Mouse (Mus musculus): ENCODE results near the gene Ak8. TPM values are rescaled to one million over a fixed set of nuclear protein-coding genes. Genes with fewer than 3 reads are reported as not detected.

Gene Ak8
- 1 to 10 TPM; 1.2 to 2.0 TPM for total RNA-seq (2021)

GRCm38 (mm10) chr2:28699361-28700335 is at the start of gene Ak8, which contains the start of gene Spaca9:
Gene Ak8, plus strand, starts transcription at chr2:28700164.
Gene Spaca9, minus strand, starts transcription at chr2:28699727.
- intact Hi-C loops (cut with DNase I), result no loop called here
- peak; percentile 84 to 89 for DNase-seq (ENCODE audit: extremely low spot score in 1 of 2, low spot score in 2 of 2)

DNA sequence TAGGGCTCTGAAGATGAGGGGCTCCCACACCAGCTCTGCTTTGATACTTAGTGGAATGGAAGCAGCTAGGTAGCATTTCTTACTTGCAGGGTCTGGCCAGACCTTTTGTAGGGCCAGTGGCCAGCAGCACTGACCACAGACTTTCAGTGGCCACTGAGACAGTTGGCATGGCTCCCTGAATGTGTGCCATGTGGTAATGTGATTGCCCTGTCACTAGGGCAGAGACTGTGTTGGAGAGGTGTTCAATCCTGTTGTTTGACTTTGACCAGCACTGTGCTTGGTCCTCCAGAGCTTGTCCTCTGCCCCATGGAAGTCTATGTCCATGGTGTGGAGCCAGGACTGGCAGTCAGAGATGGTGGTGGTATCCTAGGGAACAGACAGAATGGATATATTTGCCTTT is 49.4 kb upstream of the Ak8 start:
- intact Hi-C loops (cut with DNase I), result no loop called here
- no peak for DNase-seq (ENCODE audit: extremely low spot score in 1 of 2, low spot score in 2 of 2)

- intact Hi-C loops (cut with DNase I), result no loop called here
- DNase-seq (ENCODE audit: extremely low spot score in 1 of 2, low spot score in 2 of 2), result no peak
Observed at GRCm38 (mm10) chr2:28653351-28653750, 46.6 kb upstream of the Ak8 start.

DNA sequence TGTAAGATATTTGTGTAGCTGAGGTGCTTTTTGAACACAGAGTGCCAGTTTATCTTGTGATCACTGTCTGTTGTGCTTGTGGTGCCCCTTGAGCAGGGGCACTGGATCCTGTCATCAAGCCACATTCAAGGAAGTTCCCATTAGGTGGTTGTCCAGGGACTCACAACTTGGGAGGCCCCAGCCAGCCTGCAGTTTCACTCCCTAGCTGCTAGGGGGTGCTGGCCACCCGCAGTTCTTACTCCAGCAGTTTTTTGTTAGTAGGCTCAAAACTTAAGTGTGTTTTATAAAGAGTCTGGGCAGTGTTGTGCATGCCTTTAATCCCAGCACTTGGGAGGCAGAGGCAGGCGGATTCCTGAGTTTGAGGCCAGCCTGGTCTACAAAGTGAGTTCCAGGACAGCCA is 45.7 kb upstream of the Ak8 start:
- DNase-seq (ENCODE audit: extremely low spot score in 1 of 2, low spot score in 2 of 2), result no peak
- intact Hi-C loops (cut with DNase I), result no loop called here

DNA sequence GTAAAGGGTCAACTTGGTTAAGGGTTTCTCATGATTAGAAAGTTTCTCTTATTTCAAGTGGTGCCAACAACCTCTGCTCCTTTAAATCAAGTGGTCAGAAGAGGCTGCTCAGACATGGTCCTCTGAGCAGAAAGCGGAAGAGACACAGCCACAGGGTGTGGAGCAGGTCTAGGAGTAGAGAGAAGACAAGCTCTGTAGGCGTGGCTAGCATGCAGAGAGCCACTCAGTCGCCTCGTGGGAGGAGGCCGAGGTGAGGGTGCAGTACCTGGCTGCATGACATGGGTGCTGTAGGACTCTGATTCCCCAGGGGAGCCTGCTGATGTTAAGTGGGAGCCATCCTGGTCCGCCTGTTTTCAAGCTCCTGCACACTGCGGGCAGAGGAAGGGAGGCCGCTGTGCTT is 43.7 kb upstream of the Ak8 start:
- intact Hi-C loops (cut with DNase I), result no loop called here
- DNase-seq (ENCODE audit: extremely low spot score in 1 of 2, low spot score in 2 of 2), result no peak

DNA sequence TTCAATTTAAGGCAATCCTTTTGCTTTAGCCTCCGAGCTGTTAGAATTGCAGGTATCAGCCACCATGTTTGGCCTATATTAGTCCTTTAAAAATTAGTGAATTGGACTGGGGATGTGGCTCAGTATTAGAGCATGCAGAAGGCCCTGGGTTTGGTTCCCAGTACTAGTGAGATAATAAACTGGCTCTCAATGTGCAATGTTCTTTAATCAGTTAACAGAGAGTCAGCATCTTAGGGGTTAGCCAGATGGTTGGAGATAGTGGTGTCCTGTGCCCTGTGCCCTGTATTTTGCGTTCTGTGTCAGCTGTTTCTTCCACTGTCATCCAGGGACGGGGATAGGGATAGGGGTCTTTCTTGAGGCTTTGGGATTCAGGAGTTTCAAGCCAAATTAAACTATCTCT is 37.1 kb upstream of the Ak8 start:
- intact Hi-C loops (cut with DNase I), result no loop called here
- DNase-seq (ENCODE audit: extremely low spot score in 1 of 2, low spot score in 2 of 2), result no peak

DNA sequence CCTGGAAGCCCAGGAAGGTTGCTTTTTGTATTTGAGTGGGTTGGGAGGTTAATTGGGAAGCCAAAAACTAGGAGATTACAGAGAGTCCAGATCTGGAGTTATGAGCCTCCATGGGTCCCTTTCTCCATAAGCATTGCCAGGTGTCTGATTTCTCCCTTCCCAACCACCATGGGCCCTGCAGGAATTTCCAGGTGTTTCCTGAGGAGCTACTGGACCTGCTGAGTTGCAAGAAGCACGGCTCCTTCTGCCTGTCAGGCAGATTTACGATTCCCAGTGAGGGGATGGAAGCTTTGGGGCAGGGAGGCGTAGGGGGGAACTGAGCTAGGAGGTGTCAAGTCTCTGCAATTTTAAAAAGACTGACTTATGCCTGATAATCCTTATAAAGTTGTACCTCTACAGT is 34.1 kb upstream of the Ak8 start:
- no peak for DNase-seq (ENCODE audit: extremely low spot score in 1 of 2, low spot score in 2 of 2)
- intact Hi-C loops (cut with DNase I), result no loop called here

DNA sequence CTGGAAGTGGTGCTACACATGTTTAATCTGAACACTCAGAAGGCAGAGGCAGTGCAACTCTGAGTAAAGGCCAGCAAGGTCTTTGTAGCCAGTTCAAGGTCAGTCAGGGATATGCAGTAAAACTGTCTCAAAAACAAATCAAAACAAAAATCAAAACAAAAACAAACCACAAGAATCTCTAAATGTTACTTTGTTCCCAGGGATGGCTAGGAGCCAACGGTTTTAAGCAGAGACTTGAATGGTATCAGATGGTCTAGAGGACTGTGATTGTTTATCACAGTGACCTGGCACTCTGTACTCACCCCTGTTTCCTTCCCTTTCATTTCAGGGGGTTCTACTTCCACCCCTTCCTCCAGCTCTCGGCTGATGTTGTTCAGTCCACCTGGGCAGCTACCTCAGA is 28.5 kb upstream of the Ak8 start:
- DNase-seq (ENCODE audit: extremely low spot score in 1 of 2, low spot score in 2 of 2), result no peak
- intact Hi-C loops (cut with DNase I), result no loop called here

- no peak for DNase-seq (ENCODE audit: extremely low spot score in 1 of 2, low spot score in 2 of 2)
Observed at GRCm38 (mm10) chr2:28676005-28676404, 24.0 kb upstream of the Ak8 start.

DNA sequence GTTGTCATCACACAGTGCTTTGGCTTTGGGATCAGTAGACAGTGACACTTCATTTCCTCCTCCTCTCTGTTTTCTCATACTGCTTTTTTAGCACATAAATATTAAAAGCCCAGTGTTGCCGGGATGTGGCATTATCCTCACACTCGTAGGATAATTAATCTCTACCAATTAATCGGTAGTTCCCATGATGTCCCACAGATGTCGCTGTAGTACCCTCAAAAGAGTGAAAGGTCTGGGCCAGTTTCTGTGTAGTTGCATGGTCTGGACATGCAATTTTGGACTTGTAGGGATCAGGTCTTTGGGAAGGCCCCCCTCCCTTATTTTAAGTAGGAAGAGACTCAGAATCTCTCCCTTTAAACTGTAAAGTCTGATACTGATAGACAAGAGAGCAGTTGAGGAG is 19.3 kb upstream of the Ak8 start:
- intact Hi-C loops (cut with DNase I), result loop anchor here (10.0 kb wide), 1 partner anchor 474 kb away; no protein-coding TSS in a partner anchor

More at GRCm38 (mm10) chr2:28676005-28676404, 24.0 kb upstream of the Ak8 start:
- intact Hi-C loops (cut with DNase I), result no loop called here

GRCm38 (mm10) chr2:28681718-28682117 is 18.2 kb upstream of the Ak8 start:
- intact Hi-C loops (cut with DNase I), result loop anchor here (10.0 kb wide), 1 partner anchor 473 kb away; no protein-coding TSS in a partner anchor
- DNase-seq (ENCODE audit: extremely low spot score in 1 of 2, low spot score in 2 of 2), result peak in 1 of 2 experiments; percentile 49

More for the DNA sequence above, 19.3 kb upstream of the Ak8 start:
- DNase-seq (ENCODE audit: extremely low spot score in 1 of 2, low spot score in 2 of 2), result no peak

DNA sequence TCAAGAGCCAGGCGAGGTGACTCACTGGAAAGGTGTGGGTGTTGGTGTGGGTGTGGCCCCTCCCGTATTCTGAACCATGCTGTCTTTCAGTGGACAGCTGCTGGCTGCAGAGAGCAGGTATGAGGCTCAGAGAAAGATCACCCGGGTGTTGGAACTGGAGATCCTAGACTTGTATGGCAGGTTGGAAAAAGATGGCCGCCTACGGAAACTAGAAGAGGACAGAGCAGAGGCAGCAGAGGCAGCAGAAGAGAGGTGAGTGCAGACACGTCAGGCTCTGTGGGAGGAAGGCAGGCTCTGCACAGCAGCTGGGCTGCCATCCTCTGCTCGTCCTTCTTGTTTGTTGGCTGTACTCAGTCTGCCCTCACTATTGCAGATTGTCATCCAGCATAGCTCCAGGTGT is 14.1 kb upstream of the Ak8 start:
- intact Hi-C loops (cut with DNase I), result loop anchor here (10.0 kb wide), 1 partner anchor 469 kb away; no protein-coding TSS in a partner anchor
- DNase-seq (ENCODE audit: extremely low spot score in 1 of 2, low spot score in 2 of 2), result no peak

GRCm38 (mm10) chr2:28688431-28688830 is 11.5 kb upstream of the Ak8 start:
- DNase-seq (ENCODE audit: extremely low spot score in 1 of 2, low spot score in 2 of 2), result peak in 1 of 2 experiments; percentile 47

GRCm38 (mm10) chr2:28692692-28693091 is 7.3 kb upstream of the Ak8 start:
- intact Hi-C loops (cut with DNase I), result no loop called here
- no peak for DNase-seq (ENCODE audit: extremely low spot score in 1 of 2, low spot score in 2 of 2)

More at GRCm38 (mm10) chr2:28688431-28688830, 11.5 kb upstream of the Ak8 start:
- intact Hi-C loops (cut with DNase I), result loop anchor here (10.0 kb wide), 1 partner anchor 466 kb away; no protein-coding TSS in a partner anchor

DNA sequence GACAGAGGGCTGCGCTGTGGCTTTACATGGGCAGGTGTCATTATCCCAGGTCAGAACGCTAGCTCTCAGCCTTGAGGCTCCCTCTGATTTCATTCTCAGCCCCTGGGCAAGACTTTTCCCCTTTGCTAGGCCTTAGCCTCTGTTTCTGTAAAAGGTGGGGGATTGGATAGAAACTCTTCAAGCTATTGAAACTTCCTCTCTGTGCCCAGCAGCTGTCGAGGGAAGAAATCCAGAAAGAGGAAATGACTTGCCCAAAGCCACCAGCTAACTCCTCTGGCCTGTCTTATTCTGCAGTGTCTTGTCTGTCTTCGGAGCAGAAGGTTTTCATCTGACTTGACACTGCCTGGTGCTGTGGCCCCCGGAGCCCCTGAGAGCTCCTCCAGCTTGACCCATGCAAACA is 1.4 kb upstream of the Ak8 start:
- intact Hi-C loops (cut with DNase I), result no loop called here

GRCm38 (mm10) chr2:28701646-28702262 is 1.8 kb downstream of the Ak8 start:
- intact Hi-C loops (cut with DNase I), result no loop called here
- no peak for DNase-seq (ENCODE audit: extremely low spot score in 1 of 2, low spot score in 2 of 2)

More for the DNA sequence above, 1.4 kb upstream of the Ak8 start:
- DNase-seq (ENCODE audit: extremely low spot score in 1 of 2, low spot score in 2 of 2), result no peak

GRCm38 (mm10) chr2:28706106-28706636 is 6.2 kb downstream of the Ak8 start:
- no peak for DNase-seq (ENCODE audit: extremely low spot score in 1 of 2, low spot score in 2 of 2)
- intact Hi-C loops (cut with DNase I), result no loop called here

DNA sequence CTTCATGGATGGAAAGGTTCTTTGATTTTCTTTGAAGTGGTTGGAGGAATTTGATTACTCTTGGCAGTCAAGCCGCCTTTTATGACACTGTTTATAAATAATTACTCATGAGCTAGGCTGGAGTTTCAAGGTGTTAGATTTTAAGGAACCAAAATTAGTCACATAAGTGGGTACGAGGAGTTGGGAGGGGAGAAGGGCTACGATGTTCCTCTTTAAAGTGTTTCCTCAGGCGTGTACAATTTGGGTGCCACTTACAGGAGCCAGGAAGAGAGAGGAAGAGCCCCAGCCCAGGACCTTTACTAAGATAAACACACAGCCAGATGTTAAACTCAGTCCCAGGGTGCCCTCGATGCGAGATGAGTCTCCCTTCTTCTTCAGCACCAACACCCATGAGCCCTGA is 6.8 kb downstream of the Ak8 start:
- intact Hi-C loops (cut with DNase I), result no loop called here
- DNase-seq (ENCODE audit: extremely low spot score in 1 of 2, low spot score in 2 of 2), result no peak

- DNase-seq (ENCODE audit: extremely low spot score in 1 of 2, low spot score in 2 of 2), result no peak
- intact Hi-C loops (cut with DNase I), result no loop called here
Observed at GRCm38 (mm10) chr2:28713036-28713435, 13.1 kb downstream of the Ak8 start.

Data from left cerebral cortex, postnatal 10 days (tissue).